Mouse (Mus musculus) adrenal gland, adult 18-20 months (tissue): ENCODE measurements at regions not wholly inside any gene's neighbourhood (a gene's known extent, or its start where the extent isn't known, plus 50 kb on each side); places are given as distances from the start of the nearest gene placed in this dataset.
A peak's percentile ranks its signal among the peaks of the same experiment; 100 is the strongest.
"Not testable (repeated sequence)": the region's sequence is repeated elsewhere in the genome, so short reads cannot be mapped to it uniquely, and the experiment has no call there.

ENCODE experiments used
- DNase-seq, 2 experiments: peaks; one replicate each; pipeline ENCODE4 v3.0.0; 2021 to 2022; ENCODE audit warnings: low spot score in 2 of 2

GRCm38 (mm10) chr12:15657748-15658251, 158.9 kb downstream of the Trib2 start:
- no peak for DNase-seq

GRCm38 (mm10) chr12:15654585-15654984, 162.1 kb downstream of the Trib2 start:
- DNase-seq: no peak

- no peak for DNase-seq
These were observed 163.4 kb downstream of the Trib2 start for GRCm38 (mm10) chr12:15653357-15653763.

GRCm38 (mm10) chr12:15651293-15651692, 165.4 kb downstream of the Trib2 start:
- DNase-seq: no peak

- DNase-seq: no peak
These were observed 166.8 kb downstream of the Trib2 start for GRCm38 (mm10) chr12:15649906-15650305.

GRCm38 (mm10) chr12:15649226-15649625, 167.5 kb downstream of the Trib2 start:
- DNase-seq: no peak

- DNase-seq: no peak
These were observed 172.5 kb downstream of the Trib2 start for GRCm38 (mm10) chr12:15644074-15644672.

GRCm38 (mm10) chr12:15643669-15644068, 173.1 kb downstream of the Trib2 start:
- peak in 1 of 2 experiments; percentile 21 for DNase-seq

- DNase-seq: no peak
These were observed 176.4 kb downstream of the Trib2 start for GRCm38 (mm10) chr12:15640320-15640719.

- no peak for DNase-seq
These were observed 186.8 kb downstream of the Trib2 start for GRCm38 (mm10) chr12:15629971-15630370.

GRCm38 (mm10) chr12:15619521-15619920, 197.2 kb downstream of the Trib2 start:
- no peak for DNase-seq

GRCm38 (mm10) chr12:15617312-15617711, 199.4 kb downstream of the Trib2 start:
- no peak for DNase-seq

- DNase-seq: no peak
These were observed 204.7 kb downstream of the Trib2 start for GRCm38 (mm10) chr12:15611847-15612580.

- no peak for DNase-seq
These were observed 209.6 kb downstream of the Trib2 start for GRCm38 (mm10) chr12:15607091-15607490.

GRCm38 (mm10) chr12:15606095-15606494, 210.6 kb downstream of the Trib2 start:
- DNase-seq: no peak

GRCm38 (mm10) chr12:15604630-15605029, 212.1 kb downstream of the Trib2 start:
- no peak for DNase-seq

GRCm38 (mm10) chr12:15603885-15604284, 212.8 kb downstream of the Trib2 start:
- no peak for DNase-seq

GRCm38 (mm10) chr12:15603319-15603718, 213.4 kb downstream of the Trib2 start:
- DNase-seq: no peak

GRCm38 (mm10) chr12:15594704-15595103, 222.0 kb downstream of the Trib2 start:
- no peak for DNase-seq

GRCm38 (mm10) chr12:15587864-15588263, 228.9 kb downstream of the Trib2 start:
- DNase-seq: not testable (repeated sequence)

- DNase-seq: no peak
These were observed 229.8 kb downstream of the Trib2 start for GRCm38 (mm10) chr12:15586706-15587442.

- DNase-seq: no peak
These were observed 230.9 kb downstream of the Trib2 start for GRCm38 (mm10) chr12:15585845-15586244.
